Mouse (Mus musculus): Measurements from ENCODE around the gene Rgl2.
A peak's percentile ranks its signal among the peaks of the same experiment; 100 is the strongest.

DNA sequence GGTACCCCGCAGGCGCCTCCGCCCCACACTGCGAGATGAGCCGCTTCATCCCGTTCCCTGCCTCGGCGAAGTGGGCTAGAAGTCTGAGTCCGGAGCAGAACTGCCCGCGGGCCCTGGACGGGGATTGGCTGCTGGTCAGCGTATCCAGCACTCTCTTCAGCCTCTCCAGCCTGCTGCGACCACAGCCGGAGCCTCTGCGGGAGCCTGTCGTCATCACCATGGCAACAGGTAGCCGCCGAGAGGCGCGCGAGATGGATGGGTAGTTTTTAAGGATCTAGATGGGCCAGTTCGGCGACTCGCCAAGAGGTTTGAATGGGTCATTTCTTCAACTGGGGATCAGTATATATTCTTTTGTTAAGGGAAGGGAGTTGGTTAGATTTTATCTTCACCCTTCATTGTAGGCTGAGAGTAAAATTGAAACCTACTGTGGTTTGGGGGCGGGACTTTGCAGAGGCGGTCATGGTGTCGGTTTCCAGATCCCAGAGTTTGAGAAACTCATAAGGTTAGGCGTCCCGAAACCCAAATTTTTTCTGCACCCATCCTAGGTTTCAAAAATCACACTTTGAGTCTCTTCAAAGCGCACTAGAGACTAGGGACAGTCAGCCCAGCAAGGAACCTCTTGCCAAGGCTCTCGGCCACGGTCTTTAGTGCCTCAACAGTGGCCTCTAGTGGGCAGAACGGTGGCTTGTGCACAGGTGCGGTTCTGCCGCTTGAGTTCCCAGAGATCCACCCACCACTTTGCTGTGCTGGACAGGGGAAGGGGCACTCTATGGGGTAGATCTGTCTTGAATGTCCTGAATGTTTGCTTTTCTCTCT lies 8.9 kb upstream of the Rgl2 start:
- TF ChIP-seq POLR2A (IDR thresholded peaks at IDR 0.05; ENCODE audit: insufficient read length, low read depth) (peak; percentile 46), CEBPB (IDR thresholded peaks at IDR 0.05; ENCODE audit: insufficient read depth, poor library complexity, severe bottlenecking) (no peak), TCF12 (IDR thresholded peaks at IDR 0.05; ENCODE audit: insufficient read depth, poor library complexity, severe bottlenecking) (no peak), MYOG (IDR thresholded peaks at IDR 0.05; ENCODE audit: control insufficient read depth in 1 of 3, insufficient read depth in 1 of 3, insufficient read length in 2 of 3, low read depth in 2 of 3) (peak in 2 of 3 experiments; percentile 18 to 76), USF1 (IDR thresholded peaks at IDR 0.05; ENCODE audit: low read depth) (no peak), MAX (IDR thresholded peaks at IDR 0.05; ENCODE audit: low read depth) (no peak), POLR2AphosphoS2 (IDR thresholded peaks at IDR 0.05; ENCODE audit: insufficient read length, low read depth) (peak; percentile 10), TCF3 (IDR thresholded peaks at IDR 0.05; ENCODE audit: insufficient read length, low read depth) (no peak), SRF (IDR thresholded peaks at IDR 0.05; ENCODE audit: control insufficient read depth, insufficient read length, low read depth) (no peak), E2F4 (IDR thresholded peaks at IDR 0.05; ENCODE audit: insufficient read depth) (no peak), REST (IDR thresholded peaks at IDR 0.05; ENCODE audit: insufficient read depth, insufficient read length) (no peak), MYOD1 (IDR thresholded peaks at IDR 0.05; ENCODE audit: control insufficient read depth in 1 of 3, insufficient read length in 2 of 3, low read depth in 2 of 3) (peak in 2 of 3 experiments; percentile 68 to 74)

Measured in myocyte (in vitro differentiated cells).